Mouse (Mus musculus): ENCODE measurements around the gene Lrp4.

- TF ChIP-seq EP300 (IDR thresholded peaks at IDR 0.05; ENCODE audit: low read depth): no peak
- TF ChIP-seq CTCF (IDR thresholded peaks at IDR 0.05; ENCODE audit: low read depth): no peak
Measured at GRCm38 (mm10) chr2:91456491-91457100, 715 bp upstream of the Lrp4 start.

Data from heart, postnatal 0 days (tissue).